Mouse (Mus musculus) neural tube, embryonic 11.5 days (tissue): ENCODE data around the gene Alppl2. TPM values are rescaled to one million over a fixed set of nuclear protein-coding genes. Genes with fewer than 3 reads are reported as not detected.

Source experiments
- ATAC-seq: fragments of 200-750 bp; cut with Nextera tagmentation; 2 replicates; pipeline ENCODE4 v1.8.0; 2017; ENCODE audit warnings: moderate number of reproducible peaks, mild to moderate bottlenecking, moderate TSS enrichment, moderate library complexity; ENCODE audit not compliant: insufficient read depth, low FRiP score, low TSS enrichment
- DNase-seq: peaks from one replicate; pipeline ENCODE4 v3.0.0-alpha.2; 2015; ENCODE audit warnings: low spot score
- H3K27ac ChIP-seq: fragments of 300-500 bp; sonication (generic); 2 replicates; pipeline ENCODE4 v1.5.1; 2014; ENCODE audit warnings: low read depth, mild to moderate bottlenecking, low read length
- H3K27me3 ChIP-seq: fragments of 300-500 bp; sonication (generic); 2 replicates; pipeline ENCODE4 v1.6.1; 2014; ENCODE audit warnings: mild to moderate bottlenecking, low read length, mixed read lengths; ENCODE audit not compliant: control insufficient read depth, insufficient read depth
- H3K36me3 ChIP-seq: fragments of 300-500 bp; sonication (generic); 2 replicates; pipeline ENCODE4 v1.6.1; 2014; ENCODE audit warnings: mild to moderate bottlenecking, low read length, moderate library complexity, mixed read lengths; ENCODE audit not compliant: control insufficient read depth, insufficient read depth
- H3K4me1 ChIP-seq: fragments of 300-500 bp; sonication (generic); 2 replicates; pipeline ENCODE4 v1.6.1; 2014; ENCODE audit warnings: low read length, mixed read lengths; ENCODE audit not compliant: control insufficient read depth, insufficient read depth
- H3K4me2 ChIP-seq: fragments of 300-500 bp; sonication (generic); 2 replicates; pipeline ENCODE4 v1.6.1; 2014; ENCODE audit warnings: low read depth, mild to moderate bottlenecking, moderate library complexity
- H3K4me3 ChIP-seq: fragments of 300-500 bp; sonication (generic); 2 replicates; pipeline ENCODE4 v1.5.1; 2014; ENCODE audit warnings: low read depth, low read length
- H3K9ac ChIP-seq: fragments of 300-500 bp; sonication (generic); 2 replicates; pipeline ENCODE4 v1.6.1; 2014; ENCODE audit warnings: mild to moderate bottlenecking, low read length
- H3K9me3 ChIP-seq: fragments of 300-500 bp; sonication (generic); 2 replicates; pipeline ENCODE4 v1.6.1; 2016; ENCODE audit warnings: low read length; ENCODE audit not compliant: control insufficient read depth
- WGBS: fragments of 180-500 bp; shearing (Covaris S2); extraction: QIAGEN DNeasy Blood & Tissue Kit; methylation state at CpG from one replicate; pipeline ENCODE4 v1.1.7; 2014; 5-methylcytosine and 5-hydroxymethylcytosine counted together
- polyA plus RNA-seq: library from polyadenylated mRNA; unstranded; fragments of >200 nt; fragmentation: Nextera tagmentation; extraction: Ambion mirVana; gene quantifications from 2 replicates; pipeline ENCODE4 v1.2.1, GENCODE M21; 2014

Alppl2 gene
- polyA plus RNA-seq, 1 experiment from 2014 or later, result not detected

- Histone ChIP-seq H3K9ac (no peak overlapping the region), H3K4me2 (no peak overlapping the region), H3K9me3 (no peaks in the 10 kb centered on the region), H3K4me1 (no peaks in the 10 kb centered on the region), H3K27me3 (0 out of 2 replicates have a peak, but pooled peaks cover 2% of the 10 kb centered on the region), H3K36me3 (no peaks in the 10 kb centered on the region), H3K27ac (no peak overlapping the region), H3K4me3 (no peak overlapping the region)
- DNase-seq (no peak), ATAC-seq (no peak)
- 84% methylated on average over 3 of the region's 3 CpGs for WGBS
Observed at GRCm38 (mm10) chr1:87102114-87102513, 12.4 kb upstream of the Alppl2 start.

DNA sequence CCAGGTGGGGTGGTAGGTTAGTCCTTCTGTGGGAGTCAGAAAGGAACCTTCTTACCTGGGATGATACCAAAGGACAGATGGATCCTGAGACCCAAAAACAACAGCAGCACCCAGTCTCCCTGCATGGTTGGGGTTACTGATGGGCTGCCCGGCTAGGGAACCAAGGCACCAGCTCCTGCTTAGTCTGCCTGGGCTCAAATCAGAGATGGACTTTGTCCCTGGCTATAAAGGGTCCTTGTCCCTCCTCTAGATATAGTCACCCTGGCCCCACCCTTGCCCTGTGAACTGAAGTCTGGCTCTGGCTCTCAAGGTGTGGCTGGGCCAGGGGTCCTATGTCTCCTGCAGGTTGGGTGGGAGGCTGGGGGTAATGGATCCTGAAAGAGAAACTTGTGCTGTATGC, 11.7 kb upstream of the Alppl2 start, which contains the start of gene Alpi:
Gene Alpi (minus strand): TSS at position 196 of the 400 bp plus-strand sequence.
- no peaks in the 10 kb centered on the region for H3K9me3 ChIP-seq
- H3K36me3 ChIP-seq, result no peaks in the 10 kb centered on the region

GRCm38 (mm10) chr1:87098358-87098975, 8.7 kb upstream of the Alppl2 start:
- ATAC-seq (peak; percentile 76), DNase-seq (peak; percentile 80)
- 0 out of 2 replicates have a peak overlapping the region, but pooled peaks have one; percentile 18 for H3K9ac ChIP-seq
- H3K36me3 ChIP-seq, result no peaks in the 10 kb centered on the region
- no peak overlapping the region for H3K27ac ChIP-seq
- 0 out of 2 replicates have a peak, but pooled peaks cover 2% of the 10 kb centered on the region for H3K27me3 ChIP-seq
- H3K9me3 ChIP-seq, result no peaks in the 10 kb centered on the region
- H3K4me2 ChIP-seq, result no peak overlapping the region
- WGBS, result 15% methylated on average over 29 of the region's 30 CpGs
- no peak overlapping the region for H3K4me3 ChIP-seq
- H3K4me1 ChIP-seq, result no peaks in the 10 kb centered on the region

More for the DNA sequence above, 11.7 kb upstream of the Alppl2 start, which contains the start of gene Alpi:
- ATAC-seq (no peak), DNase-seq (no peak)
- WGBS, result 81% methylated on average over 1 of the region's 1 CpGs
- Histone ChIP-seq H3K4me2 (no peak within 1 kb of the TSS), H3K27ac (no peak within 1 kb of the TSS), H3K27me3 (0 out of 2 replicates have a peak, but pooled peaks cover 2% of the 10 kb centered on the region), H3K4me1 (no peaks in the 10 kb centered on the region), H3K9ac (no peak within 1 kb of the TSS), H3K4me3 (no peak within 1 kb of the TSS)

DNA sequence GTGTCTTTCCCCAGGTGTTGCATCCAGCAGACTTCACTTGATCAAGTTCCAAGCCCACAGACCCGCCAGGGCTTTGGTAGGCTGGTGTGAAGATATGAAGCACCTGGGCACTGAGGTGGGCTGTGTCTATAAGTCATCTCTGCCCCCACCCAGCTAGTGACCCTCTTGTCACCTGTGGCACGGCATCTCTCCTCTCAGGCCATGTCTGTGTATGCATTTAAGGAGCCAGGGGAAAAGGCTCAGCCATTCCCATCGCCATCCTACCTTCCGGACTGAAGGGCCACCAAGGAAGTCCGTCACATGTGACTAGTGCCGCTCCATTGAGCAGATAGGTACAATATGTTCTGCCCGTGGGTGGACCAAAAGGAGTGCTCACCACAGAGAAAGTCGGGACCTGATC, 5.9 kb upstream of the Alppl2 start:
- DNase-seq (no peak), ATAC-seq (no peak)
- H3K4me1 ChIP-seq, result no peaks in the 10 kb centered on the region
- no peaks in the 10 kb centered on the region for H3K36me3 ChIP-seq
- H3K9me3 ChIP-seq, result no peaks in the 10 kb centered on the region
- H3K4me3 ChIP-seq, result no peak overlapping the region
- H3K4me2 ChIP-seq, result no peak overlapping the region
- no peak overlapping the region for H3K9ac ChIP-seq
- 0 out of 2 replicates have a peak, but pooled peaks cover 2% of the 10 kb centered on the region for H3K27me3 ChIP-seq
- 83% methylated on average over 8 of the region's 8 CpGs for WGBS
- no peak overlapping the region for H3K27ac ChIP-seq

GRCm38 (mm10) chr1:87089251-87089650, 477 bp downstream of the Alppl2 start:
- no peaks in the 10 kb centered on the region for H3K9me3 ChIP-seq
- 85% methylated on average over 11 of the region's 11 CpGs for WGBS
- H3K27ac ChIP-seq, result no peak overlapping the region
- no peak for DNase-seq
- H3K4me3 ChIP-seq, result no peak overlapping the region
- H3K36me3 ChIP-seq, result no peaks in the 10 kb centered on the region
- no peak overlapping the region for H3K9ac ChIP-seq
- no peaks in the 10 kb centered on the region for H3K4me1 ChIP-seq
- H3K27me3 ChIP-seq, result no peaks in the 10 kb centered on the region
- no peak overlapping the region for H3K4me2 ChIP-seq
- no peak for ATAC-seq

DNA sequence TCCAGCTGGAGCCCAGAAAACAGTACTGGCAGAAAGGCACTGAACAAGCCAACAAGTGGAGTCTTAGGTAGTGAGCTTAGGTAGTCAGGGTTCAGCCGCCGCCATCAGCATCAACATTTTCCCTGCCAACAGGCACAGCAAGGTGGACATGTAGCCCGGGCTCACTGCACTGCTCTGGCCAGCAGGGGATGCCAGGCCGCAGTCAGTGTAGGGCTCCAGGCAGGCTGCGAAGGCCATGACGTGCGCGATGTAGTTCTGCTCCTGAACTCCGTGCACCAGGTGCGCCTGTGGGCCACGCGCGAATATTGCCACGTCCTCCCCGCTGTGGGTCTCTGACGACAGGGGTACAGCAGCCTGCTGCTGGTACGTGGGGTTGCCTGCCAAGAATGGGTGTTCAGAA, 2.8 kb downstream of the Alppl2 start:
- ATAC-seq (no peak), DNase-seq (no peak)
- no peak overlapping the region for H3K27ac ChIP-seq
- no peaks in the 10 kb centered on the region for H3K27me3 ChIP-seq
- H3K4me3 ChIP-seq, result no peak overlapping the region
- no peak overlapping the region for H3K9ac ChIP-seq
- H3K9me3 ChIP-seq, result no peaks in the 10 kb centered on the region
- no peak overlapping the region for H3K4me2 ChIP-seq
- no peaks in the 10 kb centered on the region for H3K36me3 ChIP-seq
- H3K4me1 ChIP-seq, result no peaks in the 10 kb centered on the region
- 70% methylated on average over 17 of the region's 17 CpGs for WGBS

- Histone ChIP-seq H3K27me3 (no peaks in the 10 kb centered on the region), H3K4me3 (no peak overlapping the region), H3K36me3 (no peaks in the 10 kb centered on the region), H3K9me3 (no peaks in the 10 kb centered on the region), H3K4me1 (no peaks in the 10 kb centered on the region), H3K9ac (no peak overlapping the region), H3K4me2 (no peak overlapping the region), H3K27ac (no peak overlapping the region)
- ATAC-seq (no peak), DNase-seq (no peak)
- WGBS, result 79% methylated on average over 4 of the region's 4 CpGs
Observed at GRCm38 (mm10) chr1:87086196-87086595, 3.5 kb downstream of the Alppl2 start.

- H3K9ac ChIP-seq, result no peak overlapping the region
- H3K9me3 ChIP-seq, result no peaks in the 10 kb centered on the region
- H3K36me3 ChIP-seq, result no peaks in the 10 kb centered on the region
- no peaks in the 10 kb centered on the region for H3K4me1 ChIP-seq
- no peak overlapping the region for H3K27ac ChIP-seq
- WGBS, result 87% methylated on average over 8 of the region's 8 CpGs
- no peaks in the 10 kb centered on the region for H3K27me3 ChIP-seq
- no peak overlapping the region for H3K4me2 ChIP-seq
- ATAC-seq (no peak), DNase-seq (no peak)
- H3K4me3 ChIP-seq, result no peak overlapping the region
Observed at GRCm38 (mm10) chr1:87073776-87074175, 16.0 kb downstream of the Alppl2 start.

DNA sequence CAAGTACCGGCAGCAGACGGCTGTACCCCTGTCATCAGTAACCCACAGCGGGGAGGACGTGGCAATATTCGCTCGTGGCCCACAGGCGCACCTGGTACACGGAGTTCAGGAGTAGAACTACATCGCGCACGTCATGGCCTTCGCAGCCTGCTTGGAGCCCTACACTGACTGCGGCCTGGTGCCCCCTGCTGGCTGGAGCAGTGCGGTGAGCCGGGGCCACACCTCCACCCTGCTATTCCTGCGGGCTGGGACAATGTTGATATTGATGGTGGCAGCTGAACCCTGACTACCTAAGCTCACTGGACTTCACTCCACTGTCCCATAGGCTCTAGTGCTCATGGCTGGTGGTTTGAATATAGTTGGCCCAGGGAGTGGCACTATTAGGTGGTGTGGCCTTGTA, 19.0 kb downstream of the Alppl2 start:
- H3K9me3 ChIP-seq, result no peaks in the 10 kb centered on the region
- H3K4me1 ChIP-seq, result no peaks in the 10 kb centered on the region
- no peaks in the 10 kb centered on the region for H3K36me3 ChIP-seq
- H3K27ac ChIP-seq, result no peak overlapping the region
- H3K27me3 ChIP-seq, result no peaks in the 10 kb centered on the region
- 57% methylated on average over 16 of the region's 16 CpGs for WGBS
- no peak overlapping the region for H3K9ac ChIP-seq
- H3K4me3 ChIP-seq, result no peak overlapping the region
- H3K4me2 ChIP-seq, result no peak overlapping the region
- ATAC-seq (no peak), DNase-seq (no peak)
